Mouse (Mus musculus) intestine, embryonic 15.5 days (tissue): ENCODE results near the gene Slc16a10. TPM values are rescaled to one million over a fixed set of nuclear protein-coding genes. Genes with fewer than 3 reads are reported as not detected.
A peak's percentile ranks its signal among the peaks of the same experiment; 100 is the strongest.

Experiments
- ATAC-seq: fragments of 200-750 bp; cut with Nextera tagmentation; 2 replicates; pipeline ENCODE4 v1.8.0; 2017; ENCODE audit warnings: moderate TSS enrichment, moderate library complexity
- H3K27ac ChIP-seq: fragments of 300-500 bp; sonication (generic); 2 replicates; pipeline ENCODE4 v1.5.1; 2015; ENCODE audit warnings: mild to moderate bottlenecking, inconsistent platforms
- H3K27me3 ChIP-seq: fragments of 300-500 bp; sonication (generic); replicated peaks from 2 replicates; pipeline ENCODE4 v1.6.1; 2015; ENCODE audit warnings: inconsistent platforms
- H3K36me3 ChIP-seq: fragments of 300-500 bp; sonication (generic); 2 replicates; pipeline ENCODE4 v1.6.1; 2015; ENCODE audit warnings: inconsistent platforms
- H3K4me1 ChIP-seq: fragments of 300-500 bp; sonication (generic); replicated peaks from 2 replicates; pipeline ENCODE4 v1.6.1; 2015; ENCODE audit warnings: inconsistent platforms
- H3K4me2 ChIP-seq: fragments of 300-500 bp; sonication (generic); replicated peaks from 2 replicates; pipeline ENCODE4 v1.6.1; 2015; ENCODE audit warnings: mild to moderate bottlenecking, inconsistent platforms
- H3K4me3 ChIP-seq: fragments of 300-500 bp; sonication (generic); replicated peaks from 2 replicates; pipeline ENCODE4 v1.5.1; 2015; ENCODE audit warnings: inconsistent platforms
- H3K9ac ChIP-seq: fragments of 300-500 bp; sonication (generic); 2 replicates; pipeline ENCODE4 v1.6.1; 2015; ENCODE audit warnings: inconsistent platforms
- H3K9me3 ChIP-seq: fragments of 300-500 bp; sonication (generic); 2 replicates; pipeline ENCODE4 v1.6.1; 2016; ENCODE audit warnings: inconsistent platforms
- WGBS: fragments of 180-500 bp; shearing (Covaris S2); methylation state at CpG from one replicate; pipeline ENCODE4 v1.1.7; 2015; 5-methylcytosine and 5-hydroxymethylcytosine counted together
- polyA plus RNA-seq: library from polyadenylated mRNA; unstranded; fragments of >200 nt; fragmentation: Nextera tagmentation; extraction: Ambion mirVana; gene quantifications from 2 replicates; pipeline ENCODE4 v1.2.1, GENCODE M21; 2015

Slc16a10 gene
- polyA plus RNA-seq, 1 experiment from 2014 or later: 37.4 TPM

DNA sequence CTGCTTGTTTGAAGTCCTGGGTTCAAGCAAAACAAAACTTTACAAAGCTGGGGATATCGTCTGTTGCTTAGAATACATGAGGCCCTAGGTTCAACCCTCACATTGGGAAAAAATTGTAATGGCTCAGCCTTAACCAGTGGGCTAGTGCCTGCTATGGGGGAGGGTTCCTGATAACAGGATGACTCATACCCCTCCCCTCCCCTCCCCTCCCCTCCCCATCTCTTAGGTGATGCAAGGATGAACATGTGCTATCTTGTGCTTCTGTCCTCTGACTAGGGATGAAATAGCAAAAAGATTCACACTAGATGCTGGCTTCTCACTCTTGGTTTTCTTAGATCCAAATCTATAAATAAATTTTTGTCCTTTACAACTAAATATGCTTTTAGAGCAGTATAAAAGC, 2.8 kb upstream of the Slc16a10 start:
- no peak overlapping the region for H3K27ac ChIP-seq
- 0 out of 2 replicates have a peak, but pooled peaks cover 3% of the 10 kb centered on the region for H3K4me1 ChIP-seq
- WGBS: 83% methylated on average over 1 of the region's 1 CpGs
- H3K27me3 ChIP-seq: no peaks in the 10 kb centered on the region
- H3K9ac ChIP-seq: no peak overlapping the region
- no peak for ATAC-seq
- no peak overlapping the region for H3K4me2 ChIP-seq
- H3K4me3 ChIP-seq: no peak overlapping the region
- no peaks in the 10 kb centered on the region for H3K36me3 ChIP-seq
- H3K9me3 ChIP-seq: no peaks in the 10 kb centered on the region

GRCm38 (mm10) chr10:40141016-40141851, 824 bp downstream of the Slc16a10 start:
- H3K4me2 ChIP-seq: peak overlapping the region; percentile 95
- 17% methylated on average over 27 of the region's 27 CpGs for WGBS
- no peaks in the 10 kb centered on the region for H3K27me3 ChIP-seq
- ATAC-seq: peak; percentile 24
- H3K4me1 ChIP-seq: 0 out of 2 replicates have a peak, but pooled peaks cover 3% of the 10 kb centered on the region
- peak overlapping the region; percentile 78 for H3K4me3 ChIP-seq
- no peaks in the 10 kb centered on the region for H3K9me3 ChIP-seq
- no peaks in the 10 kb centered on the region for H3K36me3 ChIP-seq
- peak overlapping the region; percentile 80 for H3K9ac ChIP-seq
- 0 out of 2 replicates have a peak overlapping the region, but pooled peaks have one; percentile 9 for H3K27ac ChIP-seq

GRCm38 (mm10) chr10:40139646-40140045, 2.4 kb downstream of the Slc16a10 start:
- no peak overlapping the region for H3K4me3 ChIP-seq
- ATAC-seq: no peak
- no peaks in the 10 kb centered on the region for H3K36me3 ChIP-seq
- no peak overlapping the region for H3K9ac ChIP-seq
- H3K4me1 ChIP-seq: 0 out of 2 replicates have a peak, but pooled peaks cover 3% of the 10 kb centered on the region
- H3K4me2 ChIP-seq: no peak overlapping the region
- 76% methylated on average over 4 of the region's 4 CpGs for WGBS
- H3K27ac ChIP-seq: no peak overlapping the region
- H3K9me3 ChIP-seq: no peaks in the 10 kb centered on the region
- no peaks in the 10 kb centered on the region for H3K27me3 ChIP-seq

DNA sequence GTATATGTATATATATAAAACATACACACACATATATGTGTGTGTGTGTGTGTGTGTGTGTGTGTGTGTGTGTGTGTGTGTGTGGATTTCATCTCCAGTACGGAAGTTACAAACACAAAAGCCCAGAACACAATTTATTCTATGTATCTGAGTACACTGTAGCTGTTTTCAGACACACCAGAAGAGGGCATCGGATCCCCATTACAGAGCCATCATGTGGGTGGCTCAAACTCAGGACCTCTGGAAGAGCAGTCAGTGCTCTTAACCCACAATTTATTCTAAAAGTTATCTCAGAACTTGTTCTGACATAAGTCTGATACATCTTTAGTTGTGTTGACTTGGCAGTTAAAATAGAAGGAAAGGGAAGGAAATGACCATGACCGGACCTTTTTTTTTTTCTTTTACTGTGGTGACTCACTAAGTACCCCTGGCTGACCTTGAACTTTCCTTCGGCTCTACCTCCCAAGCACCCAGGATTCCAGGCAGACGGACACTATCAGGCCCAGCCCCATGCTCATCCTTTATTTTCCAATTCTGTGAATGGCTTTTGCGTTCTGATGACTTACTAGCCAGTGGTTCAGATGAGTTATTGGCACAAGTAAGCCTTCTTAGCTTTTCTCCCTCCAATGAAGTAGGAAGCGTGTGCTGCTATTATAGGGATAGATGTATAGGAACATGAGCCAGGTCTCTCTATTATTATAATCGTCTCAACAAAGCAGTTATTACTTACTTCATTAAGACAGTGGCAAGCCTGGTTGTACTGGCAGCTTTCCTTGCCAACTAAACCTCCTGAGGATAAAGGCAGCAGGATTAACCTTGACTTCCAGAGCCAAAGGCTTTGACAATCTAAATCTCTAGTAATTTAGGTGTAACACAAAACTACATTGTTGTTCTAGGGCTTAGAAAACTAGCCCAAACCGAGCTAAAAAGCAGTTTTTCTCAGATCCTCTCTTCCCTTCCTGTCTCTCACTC, 6.0 kb downstream of the Slc16a10 start:
- WGBS: 72% methylated on average over 9 of the region's 9 CpGs

GRCm38 (mm10) chr10:40134906-40135305, 7.2 kb downstream of the Slc16a10 start:
- Histone ChIP-seq H3K9me3 (no peaks in the 10 kb centered on the region), H3K36me3 (no peaks in the 10 kb centered on the region), H3K4me3 (no peak overlapping the region), H3K4me1 (no peaks in the 10 kb centered on the region), H3K27ac (no peak overlapping the region), H3K27me3 (no peaks in the 10 kb centered on the region), H3K9ac (no peak overlapping the region), H3K4me2 (no peak overlapping the region)
- ATAC-seq: no peak
- WGBS: 85% methylated on average over 6 of the region's 6 CpGs

More for the DNA sequence above, 6.0 kb downstream of the Slc16a10 start:
- no peak overlapping the region for H3K27ac ChIP-seq
- H3K27me3 ChIP-seq: no peaks in the 10 kb centered on the region
- H3K9me3 ChIP-seq: no peaks in the 10 kb centered on the region
- H3K4me3 ChIP-seq: no peak overlapping the region
- no peak overlapping the region for H3K9ac ChIP-seq
- no peak for ATAC-seq
- H3K4me2 ChIP-seq: no peak overlapping the region
- no peaks in the 10 kb centered on the region for H3K4me1 ChIP-seq
- H3K36me3 ChIP-seq: no peaks in the 10 kb centered on the region

GRCm38 (mm10) chr10:40133636-40134035, 8.4 kb downstream of the Slc16a10 start:
- Histone ChIP-seq H3K4me1 (no peaks in the 10 kb centered on the region), H3K36me3 (no peaks in the 10 kb centered on the region), H3K9ac (no peak overlapping the region), H3K4me2 (no peak overlapping the region), H3K4me3 (no peak overlapping the region), H3K9me3 (no peaks in the 10 kb centered on the region), H3K27me3 (no peaks in the 10 kb centered on the region), H3K27ac (no peak overlapping the region)
- no peak for ATAC-seq
- 82% methylated on average over 1 of the region's 1 CpGs for WGBS

DNA sequence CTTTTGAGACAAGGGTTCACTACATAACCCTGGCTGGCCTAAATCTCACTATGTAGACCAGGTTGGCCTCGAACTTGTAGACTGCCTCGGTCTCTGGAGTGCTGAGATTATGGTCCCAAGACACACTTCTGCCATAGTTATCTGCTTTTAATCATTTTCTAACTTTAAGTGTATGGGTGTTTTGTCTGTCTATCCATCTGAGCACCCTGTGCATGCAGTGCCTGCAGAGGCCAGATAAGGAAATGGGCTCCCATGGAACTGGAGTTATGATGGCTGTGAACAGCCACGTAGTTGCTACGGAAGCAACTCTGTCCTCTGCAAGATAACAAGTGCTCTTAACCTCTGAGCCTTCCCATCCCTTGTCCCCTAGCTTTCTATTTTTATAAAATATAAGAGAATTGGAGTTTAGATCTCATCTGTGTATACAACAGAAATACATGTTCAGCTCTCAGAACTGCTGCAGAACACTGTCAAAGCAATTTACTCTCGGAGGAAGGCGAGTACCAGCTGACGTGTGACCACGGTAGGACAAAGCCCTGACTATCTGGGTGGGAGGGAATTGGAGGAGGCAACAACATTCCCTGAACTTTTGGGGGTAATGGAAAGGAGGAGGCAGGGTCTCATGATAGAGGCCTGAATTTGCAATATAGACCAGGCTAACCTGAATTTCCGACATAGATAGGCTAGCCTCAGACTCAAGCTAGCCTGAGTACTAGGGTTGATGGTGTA, 10.2 kb downstream of the Slc16a10 start:
- no peaks in the 10 kb centered on the region for H3K36me3 ChIP-seq
- no peaks in the 10 kb centered on the region for H3K27me3 ChIP-seq
- H3K4me2 ChIP-seq: no peak overlapping the region
- no peak overlapping the region for H3K27ac ChIP-seq
- peak; percentile 79; the same call in 1 of the 2 replicates for ATAC-seq
- H3K9ac ChIP-seq: no peak overlapping the region
- H3K9me3 ChIP-seq: no peaks in the 10 kb centered on the region
- no peak overlapping the region for H3K4me3 ChIP-seq
- no peaks in the 10 kb centered on the region for H3K4me1 ChIP-seq
- 80% methylated on average over 9 of the region's 9 CpGs for WGBS

- Histone ChIP-seq H3K36me3 (no peaks in the 10 kb centered on the region), H3K4me3 (no peak overlapping the region), H3K4me2 (no peak overlapping the region), H3K9me3 (no peaks in the 10 kb centered on the region), H3K27me3 (no peaks in the 10 kb centered on the region), H3K4me1 (no peaks in the 10 kb centered on the region), H3K27ac (no peak overlapping the region), H3K9ac (no peak overlapping the region)
- WGBS: 86% methylated on average over 1 of the region's 1 CpGs
- ATAC-seq: no peak
These were observed 11.9 kb downstream of the Slc16a10 start for GRCm38 (mm10) chr10:40130126-40130525.

DNA sequence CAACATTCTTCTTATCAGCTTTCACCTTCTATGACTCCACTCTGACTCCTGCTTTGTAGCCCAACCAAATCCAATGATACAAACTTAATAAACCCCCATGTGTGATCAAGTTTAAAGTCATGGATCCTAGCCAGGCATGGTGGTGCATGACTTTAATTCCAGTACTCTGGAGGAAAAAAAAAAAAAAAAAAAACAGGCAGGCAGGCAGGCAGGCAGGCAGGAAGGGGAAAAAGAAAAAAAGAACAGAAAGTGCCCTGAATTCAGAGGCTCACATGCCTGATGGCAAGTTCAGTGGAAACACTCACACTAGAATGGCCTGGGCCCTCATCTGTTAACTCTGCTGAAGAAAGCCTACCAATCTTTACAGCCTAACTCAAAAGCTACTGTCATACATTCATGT, 12.9 kb downstream of the Slc16a10 start:
- Histone ChIP-seq H3K4me2 (no peak overlapping the region), H3K9ac (no peak overlapping the region), H3K4me3 (no peak overlapping the region), H3K27me3 (no peaks in the 10 kb centered on the region), H3K27ac (no peak overlapping the region), H3K36me3 (no peaks in the 10 kb centered on the region), H3K4me1 (no peaks in the 10 kb centered on the region), H3K9me3 (no peaks in the 10 kb centered on the region)
- no peak for ATAC-seq

- no peak overlapping the region for H3K4me2 ChIP-seq
- no peaks in the 10 kb centered on the region for H3K36me3 ChIP-seq
- no peak overlapping the region for H3K4me3 ChIP-seq
- no peak overlapping the region for H3K27ac ChIP-seq
- H3K4me1 ChIP-seq: no peaks in the 10 kb centered on the region
- 86% methylated on average over 7 of the region's 7 CpGs for WGBS
- H3K27me3 ChIP-seq: no peaks in the 10 kb centered on the region
- ATAC-seq: no peak
- H3K9ac ChIP-seq: no peak overlapping the region
- H3K9me3 ChIP-seq: no peaks in the 10 kb centered on the region
These were observed 13.6 kb downstream of the Slc16a10 start for GRCm38 (mm10) chr10:40128497-40128896.

GRCm38 (mm10) chr10:40125200-40125599, 16.9 kb downstream of the Slc16a10 start:
- H3K4me2 ChIP-seq: no peak overlapping the region
- peak; percentile 80; the same call in 1 of the 2 replicates for ATAC-seq
- H3K4me3 ChIP-seq: no peak overlapping the region
- H3K27ac ChIP-seq: no peak overlapping the region
- H3K9me3 ChIP-seq: no peaks in the 10 kb centered on the region
- H3K27me3 ChIP-seq: no peaks in the 10 kb centered on the region
- no peaks in the 10 kb centered on the region for H3K36me3 ChIP-seq
- WGBS: 84% methylated on average over 9 of the region's 9 CpGs
- no peaks in the 10 kb centered on the region for H3K4me1 ChIP-seq
- H3K9ac ChIP-seq: no peak overlapping the region

- no peaks in the 10 kb centered on the region for H3K4me1 ChIP-seq
- no peak overlapping the region for H3K4me3 ChIP-seq
- H3K4me2 ChIP-seq: no peak overlapping the region
- WGBS: 80% methylated on average over 4 of the region's 4 CpGs
- no peak for ATAC-seq
- no peak overlapping the region for H3K27ac ChIP-seq
- H3K9ac ChIP-seq: no peak overlapping the region
- H3K9me3 ChIP-seq: no peaks in the 10 kb centered on the region
- no peaks in the 10 kb centered on the region for H3K27me3 ChIP-seq
- no peaks in the 10 kb centered on the region for H3K36me3 ChIP-seq
These were observed 17.5 kb downstream of the Slc16a10 start for GRCm38 (mm10) chr10:40124570-40124969.
